Mouse (Mus musculus) hindbrain, embryonic 11.5 days (tissue): ENCODE data around the gene Mpp6. TPM values are rescaled to one million over a fixed set of nuclear protein-coding genes. Genes with fewer than 3 reads are reported as not detected.

ENCODE experiments used
- ATAC-seq: fragments of 200-750 bp; cut with Nextera tagmentation; 2 replicates; pipeline ENCODE4 v1.8.0; 2017; ENCODE audit warnings: mild to moderate bottlenecking, moderate TSS enrichment, moderate library complexity; ENCODE audit not compliant: low FRiP score
- DNase-seq: peaks from one replicate; pipeline ENCODE4 v3.0.0-alpha.2; 2015; ENCODE audit warnings: low spot score
- H3K27ac ChIP-seq: fragments of 300-500 bp; sonication (generic); 2 replicates; pipeline ENCODE4 v1.5.1; 2014; ENCODE audit warnings: mild to moderate bottlenecking, low read depth, low read length
- H3K27me3 ChIP-seq: fragments of 300-500 bp; sonication (generic); 2 replicates; pipeline ENCODE4 v1.6.1; 2014; ENCODE audit warnings: mild to moderate bottlenecking, low read length, moderate library complexity, mixed read lengths; ENCODE audit not compliant: control insufficient read depth, insufficient read depth
- H3K36me3 ChIP-seq: fragments of 300-500 bp; sonication (generic); 2 replicates; pipeline ENCODE4 v1.6.1; 2014; ENCODE audit warnings: mild to moderate bottlenecking, low read length, moderate library complexity, mixed read lengths; ENCODE audit not compliant: control insufficient read depth, insufficient read depth
- H3K4me1 ChIP-seq: fragments of 300-500 bp; sonication (generic); replicated peaks from 2 replicates; pipeline ENCODE4 v1.6.1; 2014; ENCODE audit warnings: low read length, mixed read lengths; ENCODE audit not compliant: control insufficient read depth, insufficient read depth
- H3K4me2 ChIP-seq: fragments of 300-500 bp; sonication (generic); replicated peaks from 2 replicates; pipeline ENCODE4 v1.6.1; 2014; ENCODE audit warnings: mild to moderate bottlenecking, low read depth, low read length
- H3K4me3 ChIP-seq: fragments of 300-500 bp; sonication (generic); 2 replicates; pipeline ENCODE4 v1.5.1; 2014; ENCODE audit warnings: low read depth, low read length
- H3K9ac ChIP-seq: fragments of 300-500 bp; sonication (generic); 2 replicates; pipeline ENCODE4 v1.6.1; 2014; ENCODE audit warnings: low read depth, low read length
- H3K9me3 ChIP-seq: fragments of 300-500 bp; sonication (generic); 2 replicates; pipeline ENCODE4 v1.6.1; 2016; ENCODE audit warnings: low read length; ENCODE audit not compliant: control insufficient read depth
- whole genome bisulfite sequencing: fragments of 180-500 bp; shearing (Covaris S2); extraction: QIAGEN DNeasy Blood & Tissue Kit; methylation state at CpG from one replicate; pipeline ENCODE4 v1.1.7; 2014; 5-methylcytosine and 5-hydroxymethylcytosine counted together
- polyA plus RNA-seq: library from polyadenylated mRNA; unstranded; fragments of >200 nt; fragmentation: Nextera tagmentation; extraction: Ambion mirVana; gene quantifications from 2 replicates; pipeline ENCODE4 v1.2.1, GENCODE M21; 2014

The Mpp6 gene
- polyA plus RNA-seq, 1 experiment from 2014 or later: 92.1 TPM

GRCm38 (mm10) chr6:50124197-50124596 is 14.2 kb downstream of the Mpp6 start:
- H3K36me3 ChIP-seq: no peaks in the 10 kb centered on the region
- ATAC-seq (no peak), DNase-seq (no peak)
- H3K4me1 ChIP-seq: no peaks in the 10 kb centered on the region
- H3K9me3 ChIP-seq: no peaks in the 10 kb centered on the region
- no peak overlapping the region for H3K27ac ChIP-seq
- H3K4me3 ChIP-seq: no peak overlapping the region
- 90% methylated on average over 2 of the region's 2 CpGs for WGBS
- no peak overlapping the region for H3K9ac ChIP-seq
- no peak overlapping the region for H3K4me2 ChIP-seq
- H3K27me3 ChIP-seq: no peaks in the 10 kb centered on the region

DNA sequence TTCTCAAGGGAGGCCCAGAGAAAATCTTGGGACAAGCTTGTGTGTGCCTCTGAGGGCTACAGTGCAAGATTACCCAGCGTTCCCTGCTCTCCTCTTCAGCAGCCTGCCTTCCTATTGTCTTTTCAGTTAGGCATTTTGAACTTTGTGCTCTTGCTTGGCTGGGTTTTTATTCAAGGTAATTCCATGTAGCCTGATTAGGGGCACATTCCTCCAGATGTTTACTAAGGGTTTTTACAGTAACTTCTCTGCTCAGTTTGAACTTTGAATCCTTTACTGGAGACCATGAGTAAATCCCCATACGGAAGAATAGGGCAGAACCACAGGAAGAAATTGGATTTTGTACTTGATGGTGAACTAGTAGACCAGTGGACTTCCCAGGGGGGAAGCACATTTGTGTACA is 16.3 kb downstream of the Mpp6 start:
- 92% methylated on average over 2 of the region's 2 CpGs for WGBS
- DNase-seq: no peak
- H3K4me3 ChIP-seq: no peak overlapping the region
- H3K27me3 ChIP-seq: no peaks in the 10 kb centered on the region
- H3K4me2 ChIP-seq: no peak overlapping the region
- ATAC-seq: no peak
- H3K36me3 ChIP-seq: no peaks in the 10 kb centered on the region
- H3K9me3 ChIP-seq: no peaks in the 10 kb centered on the region
- H3K9ac ChIP-seq: no peak overlapping the region
- H3K4me1 ChIP-seq: no peaks in the 10 kb centered on the region
- H3K27ac ChIP-seq: no peak overlapping the region

- no peak overlapping the region for H3K4me3 ChIP-seq
- H3K27ac ChIP-seq: no peak overlapping the region
- H3K9ac ChIP-seq: no peak overlapping the region
- H3K4me1 ChIP-seq: no peaks in the 10 kb centered on the region
- H3K36me3 ChIP-seq: no peaks in the 10 kb centered on the region
- 96% methylated on average over 6 of the region's 6 CpGs for WGBS
- ATAC-seq: no peak
- H3K27me3 ChIP-seq: no peaks in the 10 kb centered on the region
- no peak for DNase-seq
- no peaks in the 10 kb centered on the region for H3K9me3 ChIP-seq
- H3K4me2 ChIP-seq: no peak overlapping the region
These were observed 17.5 kb downstream of the Mpp6 start for GRCm38 (mm10) chr6:50127536-50127935.

GRCm38 (mm10) chr6:50137651-50138050 is 27.6 kb downstream of the Mpp6 start:
- Histone ChIP-seq H3K9me3 (no peaks in the 10 kb centered on the region), H3K4me1 (no peaks in the 10 kb centered on the region), H3K4me2 (no peak overlapping the region), H3K27ac (no peak overlapping the region), H3K9ac (no peak overlapping the region), H3K4me3 (no peak overlapping the region), H3K36me3 (no peaks in the 10 kb centered on the region), H3K27me3 (no peaks in the 10 kb centered on the region)
- DNase-seq (no peak), ATAC-seq (no peak)
- WGBS: 86% methylated on average over 3 of the region's 3 CpGs

GRCm38 (mm10) chr6:50139526-50139925 is 29.5 kb downstream of the Mpp6 start:
- no peak for ATAC-seq

GRCm38 (mm10) chr6:50146158-50146557 is 36.1 kb downstream of the Mpp6 start:
- no peak for ATAC-seq
- no peak overlapping the region for H3K9ac ChIP-seq
- H3K4me3 ChIP-seq: no peak overlapping the region
- H3K27me3 ChIP-seq: no peaks in the 10 kb centered on the region
- H3K4me1 ChIP-seq: no peaks in the 10 kb centered on the region
- H3K4me2 ChIP-seq: no peak overlapping the region
- no peaks in the 10 kb centered on the region for H3K36me3 ChIP-seq
- DNase-seq: no peak
- no peak overlapping the region for H3K27ac ChIP-seq
- no peaks in the 10 kb centered on the region for H3K9me3 ChIP-seq

More at GRCm38 (mm10) chr6:50139526-50139925, 29.5 kb downstream of the Mpp6 start:
- 85% methylated on average over 3 of the region's 3 CpGs for WGBS
- DNase-seq: no peak
- Histone ChIP-seq H3K36me3 (no peaks in the 10 kb centered on the region), H3K27me3 (no peaks in the 10 kb centered on the region), H3K4me3 (no peak overlapping the region), H3K4me1 (no peaks in the 10 kb centered on the region), H3K27ac (no peak overlapping the region), H3K4me2 (no peak overlapping the region), H3K9me3 (no peaks in the 10 kb centered on the region), H3K9ac (no peak overlapping the region)

DNA sequence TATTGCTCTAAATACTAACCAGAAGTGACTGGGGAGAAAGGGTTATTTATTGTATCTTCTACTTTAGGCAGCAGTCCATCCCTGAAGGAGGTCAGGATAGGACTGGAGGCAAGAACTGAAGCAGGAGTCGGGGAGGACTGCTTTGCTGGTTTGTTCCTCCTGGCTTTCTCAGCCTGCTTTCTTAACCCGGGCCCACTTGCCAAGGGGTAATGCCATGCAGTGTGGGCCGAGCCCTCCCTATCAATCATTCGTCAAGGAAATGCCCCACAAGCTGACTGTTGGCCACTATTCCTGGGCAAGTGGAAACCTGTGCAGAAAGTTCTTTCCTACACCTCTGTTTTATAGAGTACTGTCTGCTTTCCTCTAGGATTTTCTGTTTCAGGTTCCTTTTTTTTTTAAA is 39.3 kb downstream of the Mpp6 start:
- no peaks in the 10 kb centered on the region for H3K27me3 ChIP-seq
- H3K4me2 ChIP-seq: no peak overlapping the region
- no peak overlapping the region for H3K4me3 ChIP-seq
- H3K36me3 ChIP-seq: no peaks in the 10 kb centered on the region
- no peaks in the 10 kb centered on the region for H3K9me3 ChIP-seq
- no peak overlapping the region for H3K27ac ChIP-seq
- DNase-seq (no peak), ATAC-seq (no peak)
- H3K9ac ChIP-seq: no peak overlapping the region
- no peaks in the 10 kb centered on the region for H3K4me1 ChIP-seq
- 95% methylated on average over 4 of the region's 4 CpGs for WGBS

DNA sequence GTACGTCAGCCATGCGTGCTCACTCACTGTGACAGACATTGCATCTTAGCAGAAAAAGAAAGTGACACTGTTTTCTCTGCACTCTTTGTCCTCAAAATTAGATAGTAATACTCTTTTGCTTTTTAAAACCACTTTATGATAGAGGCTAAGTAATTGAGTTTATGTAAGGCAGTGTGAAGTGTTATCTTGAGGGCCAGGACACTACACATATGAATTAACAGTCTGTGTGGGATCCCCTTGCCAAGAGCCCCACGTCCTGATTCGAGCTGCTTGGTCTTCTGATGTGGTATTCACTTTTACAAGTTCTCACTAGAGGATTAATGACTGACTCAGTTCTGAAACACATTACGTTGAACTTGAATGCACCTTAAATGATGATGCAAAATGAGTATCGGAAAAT is 49.8 kb downstream of the Mpp6 start:
- no peaks in the 10 kb centered on the region for H3K9me3 ChIP-seq
- DNase-seq (no peak), ATAC-seq (no peak)
- no peak overlapping the region for H3K4me3 ChIP-seq
- no peaks in the 10 kb centered on the region for H3K27me3 ChIP-seq
- 83% methylated on average over 6 of the region's 6 CpGs for WGBS
- H3K27ac ChIP-seq: no peak overlapping the region
- no peak overlapping the region for H3K4me2 ChIP-seq
- H3K36me3 ChIP-seq: no peaks in the 10 kb centered on the region
- no peaks in the 10 kb centered on the region for H3K4me1 ChIP-seq
- no peak overlapping the region for H3K9ac ChIP-seq

DNA sequence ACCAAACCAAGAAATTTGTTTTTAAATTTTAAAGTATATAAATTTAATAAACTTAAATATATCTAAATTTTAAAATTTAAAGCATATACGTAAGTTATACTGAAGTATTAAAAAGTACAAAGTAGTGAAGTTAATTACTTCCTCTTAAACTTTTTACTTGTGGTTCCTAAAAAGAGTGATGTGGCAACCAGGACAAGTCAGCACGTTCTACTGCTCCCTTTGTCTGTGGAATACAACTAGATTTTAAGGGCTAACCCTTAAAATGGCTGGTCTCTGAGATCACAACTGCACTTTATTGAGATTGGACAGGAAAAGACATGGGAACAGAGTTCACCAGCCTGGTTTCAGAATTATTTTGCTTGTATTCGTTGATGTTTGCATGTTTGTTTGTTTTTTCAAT is 53.0 kb downstream of the Mpp6 start:
- DNase-seq (no peak), ATAC-seq (no peak)
- H3K27ac ChIP-seq: no peak overlapping the region
- no peak overlapping the region for H3K9ac ChIP-seq
- no peaks in the 10 kb centered on the region for H3K36me3 ChIP-seq
- H3K4me1 ChIP-seq: no peaks in the 10 kb centered on the region
- H3K27me3 ChIP-seq: no peaks in the 10 kb centered on the region
- H3K9me3 ChIP-seq: no peaks in the 10 kb centered on the region
- no peak overlapping the region for H3K4me2 ChIP-seq
- no peak overlapping the region for H3K4me3 ChIP-seq
- 92% methylated on average over 3 of the region's 3 CpGs for WGBS
